Mouse (Mus musculus) heart, embryonic 11.5 days (tissue): Measurements from ENCODE around the gene Egfl8. TPM values are rescaled to one million over a fixed set of nuclear protein-coding genes. Genes with fewer than 3 reads are reported as not detected.

Experiments
- ATAC-seq: fragments of 200-750 bp; cut with Nextera tagmentation; replicated peaks from 2 replicates; pipeline ENCODE4 v1.8.0; 2017; ENCODE audit warnings: moderate library complexity; ENCODE audit not compliant: insufficient number of reproducible peaks, low FRiP score, low TSS enrichment
- H3K27ac ChIP-seq: fragments of 300-500 bp; sonication (generic); 2 replicates; pipeline ENCODE4 v1.5.1; 2014; ENCODE audit warnings: mild to moderate bottlenecking, low read depth, low read length
- H3K27me3 ChIP-seq: fragments of 300-500 bp; sonication (generic); 2 replicates; pipeline ENCODE4 v1.6.1; 2014; ENCODE audit warnings: mild to moderate bottlenecking, low read length, mixed read lengths; ENCODE audit not compliant: control insufficient read depth, insufficient read depth
- H3K36me3 ChIP-seq: fragments of 300-500 bp; sonication (generic); 2 replicates; pipeline ENCODE4 v1.6.1; 2014; ENCODE audit warnings: mild to moderate bottlenecking, low read length, moderate library complexity, mixed read lengths; ENCODE audit not compliant: control insufficient read depth, insufficient read depth
- H3K4me1 ChIP-seq: fragments of 300-500 bp; sonication (generic); 2 replicates; pipeline ENCODE4 v1.6.1; 2014; ENCODE audit warnings: low read length; ENCODE audit not compliant: control insufficient read depth, insufficient read depth
- H3K4me2 ChIP-seq: fragments of 300-500 bp; sonication (generic); 2 replicates; pipeline ENCODE4 v1.6.1; 2014; ENCODE audit warnings: mild to moderate bottlenecking, moderate library complexity
- H3K4me3 ChIP-seq: fragments of 300-500 bp; sonication (generic); 2 replicates; pipeline ENCODE4 v1.5.1; 2014; ENCODE audit warnings: low read depth, low read length
- H3K9ac ChIP-seq: fragments of 300-500 bp; sonication (generic); 2 replicates; pipeline ENCODE4 v1.6.1; 2014; ENCODE audit warnings: mild to moderate bottlenecking, low read depth, low read length, moderate library complexity
- H3K9me3 ChIP-seq: fragments of 300-500 bp; sonication (generic); replicated peaks from 2 replicates; pipeline ENCODE4 v1.6.1; 2016; ENCODE audit warnings: low read length; ENCODE audit not compliant: control insufficient read depth
- WGBS: fragments of 180-500 bp; shearing (Covaris S2); extraction: QIAGEN DNeasy Blood & Tissue Kit; methylation state at CpG from one replicate; pipeline ENCODE4 v1.1.7; 2014; ENCODE audit not compliant: insufficient replicate concordance; 5-methylcytosine and 5-hydroxymethylcytosine counted together
- polyA plus RNA-seq: library from polyadenylated mRNA; unstranded; fragments of >200 nt; fragmentation: Nextera tagmentation; extraction: Ambion mirVana; gene quantifications from 2 replicates; pipeline ENCODE4 v1.2.1, GENCODE M21; 2014

The Egfl8 gene
- polyA plus RNA-seq, 1 experiment from 2014 or later = 0.82 TPM

DNA sequence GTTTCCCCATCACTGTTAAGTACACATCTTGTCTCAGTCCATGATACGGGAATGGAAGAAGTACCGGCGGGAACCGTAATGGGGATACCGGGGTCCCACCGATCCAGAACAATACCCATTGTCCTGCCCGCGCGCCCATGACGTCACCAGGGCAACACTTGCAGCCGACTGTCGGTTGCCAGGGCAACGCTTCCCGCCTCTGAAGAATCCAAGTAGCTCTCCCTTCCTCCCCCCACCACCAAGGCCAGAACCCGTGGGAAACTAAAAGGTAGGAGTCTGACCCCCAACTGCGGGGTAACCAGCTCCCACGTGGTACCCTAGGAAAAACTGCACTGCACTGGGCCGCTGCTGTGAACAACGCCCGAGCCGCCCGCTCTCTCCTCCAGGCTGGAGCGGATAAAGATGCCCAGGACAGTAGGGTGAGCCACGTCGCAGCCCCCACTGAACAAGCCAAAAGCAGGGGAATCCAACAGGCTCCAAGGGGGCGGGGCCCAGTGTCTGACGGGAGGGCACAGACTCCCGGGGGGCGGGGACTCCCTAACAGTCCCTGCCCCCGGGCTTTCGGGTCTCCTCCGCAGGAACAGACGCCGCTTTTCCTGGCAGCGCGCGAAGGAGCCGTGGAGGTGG lies 28.9 kb downstream of the Egfl8 start:
- peak overlapping the region; percentile 99 for H3K4me2 ChIP-seq
- peak overlapping the region; percentile 93 for H3K27ac ChIP-seq
- under 1% methylated on average over 38 of the region's 38 CpGs for WGBS
- no peaks in the 10 kb centered on the region for H3K36me3 ChIP-seq
- ATAC-seq = peak; percentile 78
- peak overlapping the region; percentile 96 for H3K9ac ChIP-seq
- no peaks in the 10 kb centered on the region for H3K27me3 ChIP-seq
- no peaks in the 10 kb centered on the region for H3K9me3 ChIP-seq
- peak overlapping the region; percentile 60 for H3K4me3 ChIP-seq
- H3K4me1 ChIP-seq = peaks cover 38% of the 10 kb centered on the region

DNA sequence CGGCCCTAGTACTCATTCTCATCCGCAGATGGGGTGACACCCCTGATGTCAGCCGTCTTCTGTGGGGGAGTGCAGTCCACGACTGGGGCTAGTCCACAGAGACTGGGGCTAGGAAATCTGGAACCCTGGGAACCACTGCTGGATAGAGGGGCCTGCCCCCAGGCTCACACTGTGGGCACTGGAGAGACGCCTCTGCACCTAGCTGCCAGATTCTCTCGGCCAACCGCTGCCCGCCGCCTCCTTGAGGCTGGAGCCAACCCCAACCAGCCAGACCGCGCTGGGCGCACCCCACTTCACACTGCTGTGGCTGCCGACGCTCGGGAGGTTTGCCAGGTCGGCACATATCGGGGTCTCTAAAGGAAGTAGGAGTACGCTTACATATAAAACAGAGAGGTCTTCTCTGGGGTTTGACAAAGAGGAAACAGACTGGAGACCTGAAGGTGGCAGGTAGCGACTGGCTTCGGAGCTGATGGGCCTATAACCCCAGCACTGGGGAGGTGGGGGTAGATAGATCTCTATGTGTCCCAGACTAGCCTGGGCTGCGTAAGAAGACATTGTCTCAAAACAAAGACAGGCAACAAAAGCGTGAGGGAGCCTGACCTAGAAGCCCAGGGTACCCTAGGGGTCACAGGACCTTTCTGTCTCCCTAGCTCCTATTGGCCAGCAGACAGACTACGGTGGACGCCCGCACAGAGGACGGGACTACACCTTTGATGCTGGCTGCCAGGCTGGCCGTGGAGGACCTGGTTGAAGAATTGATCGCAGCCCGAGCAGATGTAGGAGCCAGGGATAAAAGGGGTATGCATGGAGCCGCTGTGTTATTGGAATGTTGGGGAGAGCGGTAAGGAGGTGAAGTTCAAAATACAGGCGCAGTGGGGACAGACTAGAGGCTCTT lies 29.6 kb downstream of the Egfl8 start:
- ATAC-seq = no peak
- H3K4me2 ChIP-seq = peak overlapping the region; percentile 99
- WGBS = 29% methylated on average over 32 of the region's 32 CpGs
- H3K27me3 ChIP-seq = no peaks in the 10 kb centered on the region
- peak overlapping the region; percentile 93 for H3K27ac ChIP-seq
- peak overlapping the region; percentile 60 for H3K4me3 ChIP-seq
- H3K9me3 ChIP-seq = no peaks in the 10 kb centered on the region
- no peaks in the 10 kb centered on the region for H3K36me3 ChIP-seq
- H3K4me1 ChIP-seq = peaks cover 34% of the 10 kb centered on the region
- peak overlapping the region; percentile 96 for H3K9ac ChIP-seq

DNA sequence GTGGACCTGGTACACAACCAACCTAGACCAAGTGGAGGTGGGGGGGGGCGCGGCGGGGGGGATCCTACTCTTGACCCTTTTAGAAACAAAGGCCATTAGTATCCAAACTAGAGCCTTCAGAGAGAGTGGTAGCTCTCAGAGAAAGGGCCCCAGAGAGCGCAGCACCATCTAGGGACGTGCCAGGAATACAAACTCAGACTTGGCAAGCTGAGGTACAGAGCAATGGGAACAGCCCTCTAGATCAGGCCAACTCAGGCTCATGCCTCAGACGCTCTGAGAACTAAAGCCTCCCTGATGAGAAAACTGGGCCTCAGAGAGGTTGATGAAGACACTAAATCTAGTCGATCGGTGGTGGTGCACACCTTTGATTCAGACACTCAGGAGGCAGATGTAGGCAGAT lies 30.6 kb downstream of the Egfl8 start:
- Histone ChIP-seq H3K27me3 (no peaks in the 10 kb centered on the region), H3K36me3 (no peaks in the 10 kb centered on the region), H3K4me3 (no peak overlapping the region), H3K27ac (no peak overlapping the region), H3K4me1 (peaks cover 24% of the 10 kb centered on the region), H3K9me3 (no peaks in the 10 kb centered on the region), H3K4me2 (no peak overlapping the region), H3K9ac (no peak overlapping the region)
- whole genome bisulfite sequencing = 81% methylated on average over 8 of the region's 8 CpGs
- no peak for ATAC-seq

DNA sequence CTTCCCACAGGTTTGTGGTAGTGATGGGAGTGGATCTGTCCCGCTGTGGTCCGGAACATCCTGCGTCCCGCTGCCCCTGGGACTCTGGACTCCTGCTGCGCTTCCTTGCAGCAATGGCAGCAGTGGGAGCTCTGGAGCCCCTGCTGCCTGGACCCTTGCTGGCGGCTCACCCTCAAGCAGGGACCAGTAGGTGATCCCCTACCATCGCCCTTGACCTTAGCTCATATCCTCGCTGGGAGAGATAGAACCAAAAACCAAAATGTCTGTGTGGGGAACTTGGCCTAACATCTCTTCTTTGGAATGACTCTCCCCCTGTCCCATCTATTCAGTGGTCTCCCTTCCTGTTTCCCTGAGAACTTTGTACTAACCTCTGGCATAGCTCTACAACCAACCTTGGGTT lies 32.0 kb downstream of the Egfl8 start:
- Histone ChIP-seq H3K27ac (no peak overlapping the region), H3K27me3 (no peaks in the 10 kb centered on the region), H3K9me3 (no peaks in the 10 kb centered on the region), H3K4me2 (no peak overlapping the region), H3K36me3 (no peaks in the 10 kb centered on the region), H3K4me1 (peaks cover 14% of the 10 kb centered on the region; the same call in 1 of the 2 replicates), H3K4me3 (no peak overlapping the region), H3K9ac (no peak overlapping the region)
- WGBS = 83% methylated on average over 8 of the region's 8 CpGs
- no peak for ATAC-seq

DNA sequence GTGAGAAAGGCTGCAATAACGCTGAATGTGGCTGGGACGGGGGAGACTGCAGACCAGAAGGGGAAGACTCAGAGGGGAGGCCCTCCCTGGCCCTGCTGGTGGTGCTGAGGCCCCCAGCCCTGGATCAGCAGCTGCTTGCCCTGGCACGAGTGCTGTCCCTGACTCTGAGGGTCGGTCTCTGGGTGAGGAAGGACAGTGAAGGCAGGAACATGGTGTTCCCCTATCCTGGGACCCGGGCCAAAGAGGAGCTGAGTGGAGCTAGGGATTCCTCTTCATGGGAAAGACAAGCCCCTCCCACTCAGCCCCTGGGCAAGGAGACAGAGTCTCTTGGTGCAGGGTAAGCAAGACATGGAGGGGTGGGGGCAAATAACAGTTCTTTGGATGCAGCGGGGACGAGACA lies 32.4 kb downstream of the Egfl8 start:
- 61% methylated on average over 7 of the region's 7 CpGs for WGBS
- no peak overlapping the region for H3K4me3 ChIP-seq
- H3K4me2 ChIP-seq = no peak overlapping the region
- no peaks in the 10 kb centered on the region for H3K27me3 ChIP-seq
- no peaks in the 10 kb centered on the region for H3K36me3 ChIP-seq
- H3K4me1 ChIP-seq = peaks cover 13% of the 10 kb centered on the region; the same call in 1 of the 2 replicates
- H3K9me3 ChIP-seq = no peaks in the 10 kb centered on the region
- no peak for ATAC-seq
- no peak overlapping the region for H3K27ac ChIP-seq
- no peak overlapping the region for H3K9ac ChIP-seq

DNA sequence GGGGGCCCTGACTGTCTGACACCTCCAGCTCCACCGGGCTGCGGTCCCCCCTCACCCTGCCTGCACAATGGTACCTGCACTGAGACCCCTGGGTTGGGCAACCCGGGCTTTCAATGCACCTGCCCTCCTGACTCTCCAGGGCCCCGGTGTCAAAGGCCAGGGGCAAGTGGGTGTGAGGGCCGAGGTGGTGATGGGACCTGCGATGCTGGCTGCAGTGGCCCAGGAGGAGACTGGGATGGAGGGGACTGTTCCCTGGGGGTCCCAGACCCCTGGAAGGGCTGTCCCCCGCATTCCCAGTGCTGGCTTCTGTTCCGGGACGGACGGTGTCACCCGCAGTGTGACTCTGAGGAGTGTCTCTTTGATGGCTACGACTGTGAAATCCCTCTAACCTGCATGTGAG lies 33.2 kb downstream of the Egfl8 start:
- Histone ChIP-seq H3K27ac (no peak overlapping the region), H3K9me3 (no peaks in the 10 kb centered on the region), H3K27me3 (no peaks in the 10 kb centered on the region), H3K9ac (no peak overlapping the region), H3K4me1 (peaks cover 7% of the 10 kb centered on the region; the same call in 1 of the 2 replicates), H3K4me2 (no peak overlapping the region), H3K36me3 (no peaks in the 10 kb centered on the region), H3K4me3 (no peak overlapping the region)
- ATAC-seq = no peak
- WGBS = 80% methylated on average over 12 of the region's 12 CpGs

DNA sequence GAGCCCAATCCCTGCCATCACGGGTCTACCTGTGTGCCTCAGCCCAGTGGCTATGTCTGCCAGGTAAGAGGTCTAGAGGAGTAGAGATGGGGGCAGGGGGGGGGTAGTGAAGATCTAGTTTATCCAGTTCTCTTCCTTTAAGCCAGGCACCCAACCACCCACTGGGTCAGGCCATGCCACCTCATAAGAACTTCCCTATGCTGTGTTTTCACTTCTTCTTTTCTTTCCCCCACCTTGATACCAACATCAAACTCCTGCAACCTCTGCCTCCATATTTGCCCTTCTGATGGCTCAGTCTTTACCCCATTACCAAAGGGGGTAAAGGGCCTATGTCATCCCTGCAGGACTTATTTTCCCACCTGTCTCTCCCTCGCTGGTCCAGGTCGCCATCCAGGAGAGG lies 37.7 kb downstream of the Egfl8 start:
- 81% methylated on average over 3 of the region's 3 CpGs for WGBS
- Histone ChIP-seq H3K27me3 (0 out of 2 replicates have a peak, but pooled peaks cover 2% of the 10 kb centered on the region), H3K4me1 (no peaks in the 10 kb centered on the region), H3K4me3 (no peak overlapping the region), H3K36me3 (no peaks in the 10 kb centered on the region), H3K4me2 (no peak overlapping the region), H3K9ac (no peak overlapping the region), H3K9me3 (no peaks in the 10 kb centered on the region), H3K27ac (no peak overlapping the region)
- no peak for ATAC-seq

DNA sequence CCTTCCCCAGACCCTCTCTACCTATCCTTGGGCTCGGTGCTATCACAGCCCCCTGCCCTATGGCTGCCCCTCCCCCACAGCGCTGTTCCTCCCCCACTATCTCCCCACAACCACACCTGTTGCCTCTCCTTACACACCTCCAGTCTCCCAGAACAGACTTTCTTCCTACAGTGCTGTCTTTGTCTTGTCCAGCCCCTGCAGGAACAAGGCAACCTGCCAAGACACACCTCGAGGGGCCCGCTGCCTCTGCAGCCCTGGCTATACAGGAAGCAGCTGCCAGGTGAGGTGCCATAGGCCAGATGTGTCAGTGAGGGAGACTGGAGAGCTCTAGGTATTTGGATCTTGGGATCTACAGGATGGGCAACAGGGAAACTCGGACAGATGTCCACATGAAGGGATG lies 39.2 kb downstream of the Egfl8 start:
- H3K36me3 ChIP-seq = no peaks in the 10 kb centered on the region
- no peaks in the 10 kb centered on the region for H3K4me1 ChIP-seq
- WGBS = 70% methylated on average over 5 of the region's 5 CpGs
- no peak overlapping the region for H3K4me3 ChIP-seq
- H3K27me3 ChIP-seq = peaks cover 2% of the 10 kb centered on the region; the same call in 1 of the 2 replicates
- no peak overlapping the region for H3K4me2 ChIP-seq
- ATAC-seq = no peak
- no peak overlapping the region for H3K9ac ChIP-seq
- H3K27ac ChIP-seq = no peak overlapping the region
- 0 out of 2 replicates have a peak, but pooled peaks cover 2% of the 10 kb centered on the region for H3K9me3 ChIP-seq
